Mouse (Mus musculus) CH12F3 (cell line): ENCODE data around the gene Lasp1.

Experiments used
- in situ Hi-C: fragments of 300-500 bp; cut with MboI; formaldehyde crosslinking; loops from 2 replicates; pipeline ENCODE4 v1.14.3; 2020; ENCODE audit warnings: low sequenced_read_pairs

The Lasp1 gene

GRCm38 (mm10) chr11:97865421-97865820 lies 66.6 kb downstream of the Lasp1 start:
- in situ Hi-C loops = no loop called here

GRCm38 (mm10) chr11:97866091-97866888 lies 67.5 kb downstream of the Lasp1 start:
- in situ Hi-C loops = no loop called here

GRCm38 (mm10) chr11:97867591-97867990 lies 68.8 kb downstream of the Lasp1 start:
- in situ Hi-C loops = no loop called here

GRCm38 (mm10) chr11:97872378-97872777 lies 73.6 kb downstream of the Lasp1 start:
- in situ Hi-C loops = loop anchor here (10.0 kb wide), 1 partner anchor 78 kb away; the partner anchor contains the start of gene Lasp1

GRCm38 (mm10) chr11:97874396-97874795 lies 75.6 kb downstream of the Lasp1 start:
- in situ Hi-C loops = loop anchor here (10.0 kb wide), 1 partner anchor 80 kb away; the partner anchor contains the start of gene Lasp1

DNA sequence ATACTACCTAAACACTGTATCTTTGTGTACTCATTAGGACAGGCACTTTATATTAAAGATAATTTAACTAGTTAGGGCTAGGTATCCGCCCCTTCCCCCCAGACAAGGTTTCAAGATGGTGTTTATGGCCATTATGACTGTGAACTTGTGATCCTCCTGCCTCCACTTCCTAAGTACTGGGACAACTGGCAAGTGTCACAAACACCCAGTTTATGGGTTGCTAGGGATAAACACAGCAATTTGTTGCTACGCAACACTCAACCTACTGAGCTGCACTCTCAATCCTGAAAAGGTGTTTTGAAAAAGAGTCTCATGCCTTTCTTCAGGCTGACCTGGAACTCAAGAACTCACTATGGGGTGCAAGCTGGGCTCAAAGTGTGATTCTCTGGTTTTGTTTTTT lies 78.5 kb downstream of the Lasp1 start:
- in situ Hi-C loops = loop anchor here (10.0 kb wide), 1 partner anchor 83 kb away; the partner anchor contains the start of gene Lasp1

- in situ Hi-C loops = no loop called here
Measured at GRCm38 (mm10) chr11:97880362-97880761, 81.6 kb downstream of the Lasp1 start.

- in situ Hi-C loops = no loop called here
Measured at GRCm38 (mm10) chr11:97883542-97883917, 84.7 kb downstream of the Lasp1 start.

GRCm38 (mm10) chr11:97883918-97884600 lies 85.3 kb downstream of the Lasp1 start, which contains the start of gene Fbxo47:
Gene Fbxo47, minus strand, starts transcription at chr11:97884154.
- in situ Hi-C loops = no loop called here

GRCm38 (mm10) chr11:97884601-97885185 lies 85.9 kb downstream of the Lasp1 start:
- in situ Hi-C loops = no loop called here

DNA sequence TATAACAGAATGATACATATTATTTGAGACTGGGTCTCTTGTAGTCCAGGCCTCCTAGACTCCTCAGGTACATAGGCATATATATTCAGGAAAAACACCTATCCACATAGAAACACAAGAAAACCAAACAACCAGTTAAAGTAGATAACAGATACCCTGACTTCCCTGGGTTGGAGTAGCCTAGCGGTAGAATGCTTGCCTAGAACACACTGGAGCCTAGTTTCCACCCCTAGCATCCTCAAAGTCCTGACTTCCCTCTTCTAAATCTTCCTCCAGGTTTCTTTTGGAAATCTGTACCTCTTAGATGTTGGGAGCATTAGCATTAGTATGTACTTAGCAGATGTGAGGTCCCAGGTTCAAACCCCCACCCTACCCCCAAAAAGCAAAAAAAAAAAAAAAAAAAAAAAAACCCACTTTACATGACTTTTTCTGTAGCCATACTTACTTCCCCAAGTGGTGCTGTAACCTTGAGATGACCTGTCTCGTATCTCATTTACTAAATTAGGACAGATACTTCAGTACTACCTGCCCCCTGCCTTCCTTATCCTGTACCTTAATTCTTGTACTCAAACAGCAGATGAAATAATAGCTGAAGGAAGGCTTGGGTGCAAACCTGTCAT lies 86.6 kb downstream of the Lasp1 start:
- in situ Hi-C loops = no loop called here
